Mouse (Mus musculus) WW6 (cell line): ENCODE measurements around the gene Galnt11.

Source experiments
- DNase-seq: peaks from one replicate; pipeline ENCODE4 v3.0.0-alpha.2; 2013; ENCODE audit warnings: low read depth, low spot score

Galnt11 gene

GRCm38 (mm10) chr5:25254491-25254890 lies 32.8 kb downstream of the Galnt11 start:
- no peak for DNase-seq

DNA sequence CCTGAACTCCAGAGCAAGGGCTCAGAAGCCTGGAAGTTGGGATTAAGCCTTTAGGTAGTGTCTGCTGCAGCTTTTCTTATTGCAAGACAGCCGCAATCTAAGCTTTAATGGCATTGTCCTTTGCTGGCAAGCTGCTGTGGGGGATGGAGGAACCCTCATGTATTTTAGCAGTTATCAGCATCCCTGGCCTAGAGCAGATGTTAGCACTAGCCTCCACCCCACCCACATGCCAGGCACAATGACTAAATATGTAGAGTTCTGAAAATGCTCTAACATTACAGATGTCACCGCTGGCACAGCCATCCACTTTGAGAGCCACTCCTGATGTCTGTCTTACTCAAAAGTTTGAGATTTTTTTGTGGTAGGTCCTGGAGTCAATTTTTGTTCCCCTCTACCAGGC lies 35.0 kb downstream of the Galnt11 start:
- no peak for DNase-seq

DNA sequence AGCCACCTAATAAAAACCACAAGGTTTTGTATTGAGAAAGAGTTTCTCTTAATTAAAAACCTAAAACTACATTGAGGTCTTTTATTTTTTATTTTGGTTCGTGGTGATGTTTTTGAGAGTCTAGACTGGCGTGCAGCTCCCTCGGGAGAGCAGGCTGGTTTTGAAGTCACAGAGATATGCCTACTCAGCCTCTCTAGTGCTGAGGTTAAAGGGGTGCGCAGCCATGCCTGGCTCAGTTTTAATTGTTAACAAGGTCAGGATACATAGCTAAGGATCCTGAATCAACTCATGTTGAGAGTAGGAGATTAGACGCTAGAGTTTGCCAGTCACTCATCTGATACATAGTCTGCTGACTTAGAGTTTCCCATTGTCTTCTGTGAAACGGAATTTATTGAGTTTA lies 39.7 kb downstream of the Galnt11 start:
- DNase-seq, result no peak

DNA sequence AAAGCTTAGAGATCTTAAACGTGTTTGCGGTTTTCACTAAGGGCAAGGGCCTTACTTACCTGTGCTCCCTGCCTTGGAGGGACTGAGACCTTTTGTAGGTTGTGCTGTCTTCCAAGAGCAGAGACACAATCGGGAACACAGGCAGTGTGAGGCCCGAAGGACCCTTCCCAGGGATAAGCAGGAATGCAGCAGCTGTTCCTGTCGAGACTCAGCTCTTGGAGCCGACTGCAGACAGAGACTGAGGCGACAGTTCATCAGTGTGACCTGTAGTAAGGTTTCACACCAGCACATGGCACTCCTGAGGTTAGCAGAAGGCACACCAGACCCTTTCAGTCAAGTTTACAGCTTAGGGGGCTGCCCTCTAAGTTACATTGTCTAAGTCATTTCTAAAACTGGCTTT lies 40.6 kb downstream of the Galnt11 start:
- DNase-seq, result no peak

- DNase-seq, result no peak
Observed at GRCm38 (mm10) chr5:25268258-25268888, 46.7 kb downstream of the Galnt11 start.

DNA sequence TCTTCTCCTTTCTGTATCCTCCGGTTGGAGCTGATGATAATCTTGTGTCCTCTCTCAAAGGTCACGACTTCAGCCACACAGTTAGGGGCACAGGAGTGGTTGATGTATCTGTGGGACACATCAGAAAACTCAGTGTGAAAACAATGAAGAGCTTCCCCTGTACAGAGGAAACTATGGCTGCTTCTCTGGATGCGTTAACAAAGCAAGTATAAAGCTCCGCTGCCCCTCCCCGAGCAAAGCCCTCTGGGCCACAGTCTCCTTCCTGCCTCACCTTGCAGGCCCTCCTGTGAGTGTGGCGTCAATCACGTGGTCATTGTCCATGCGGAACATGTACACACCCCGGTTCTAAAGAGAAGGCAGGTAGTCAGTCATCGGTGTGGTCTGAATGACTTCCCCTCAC lies 53.9 kb downstream of the Galnt11 start:
- no peak for DNase-seq

- DNase-seq, result no peak
Observed at GRCm38 (mm10) chr5:25276365-25276764, 54.7 kb downstream of the Galnt11 start.

- DNase-seq, result no peak
Observed at GRCm38 (mm10) chr5:25283988-25284387, 62.3 kb downstream of the Galnt11 start.

DNA sequence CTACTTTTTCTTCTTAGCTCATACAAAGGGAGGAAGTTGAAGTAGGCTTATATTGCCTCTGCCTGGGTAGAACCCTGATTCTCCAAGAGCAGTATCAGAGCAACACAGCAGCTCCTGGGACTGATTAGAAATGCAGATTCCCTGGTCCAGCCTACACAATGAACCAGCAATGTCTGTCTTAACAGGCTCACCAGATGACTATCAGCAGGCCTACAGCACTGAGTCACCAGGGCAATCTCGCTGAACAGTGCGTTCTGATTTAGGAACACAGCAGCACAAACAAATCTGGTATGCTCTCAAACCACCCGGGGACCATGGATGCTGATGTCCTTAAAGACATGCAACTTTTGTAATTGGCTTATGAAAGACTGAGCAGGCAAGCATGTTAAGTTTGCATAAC lies 75.1 kb downstream of the Galnt11 start:
- no peak for DNase-seq

- no peak for DNase-seq
Observed at GRCm38 (mm10) chr5:25310226-25310625, 88.5 kb downstream of the Galnt11 start.

- no peak for DNase-seq
Observed at GRCm38 (mm10) chr5:25313881-25314280, 92.2 kb downstream of the Galnt11 start.
